ENCODE assay signal across 29 mouse cellular contexts in genomic region chr13:94338357-94338756, GRCm38 (mm10). TPM values are rescaled to one million over a fixed set of nuclear protein-coding genes. Genes with fewer than 3 reads are reported as not detected.
DNase-seq lines count a peak whose midpoint lies in the region; ATAC-seq and TF ChIP-seq lines count a peak whose summit lies in the region.
"Had no signal": no experiment of that assay in that cellular context is flagged by ENCODE, and none has a peak within 500 bp of the region (broad histone marks: within the 10 kb centered on the region; RNA-seq: fewer than 3 reads in every experiment).

No protein-coding gene starts in this region.

- peak; percentile 49 for TF ChIP-seq CTCF in intestine, postnatal 0 days (IDR thresholded peaks at IDR 0.05; ENCODE audit: low read depth)
- peak; percentile 36; the same call in 1 of the 2 replicates for TF ChIP-seq CTCF in liver, postnatal 0 days (IDR thresholded peaks at IDR 0.05; ENCODE audit: low read depth)
- TF ChIP-seq CTCF in cortical plate, adult 2 months (IDR thresholded peaks at IDR 0.05; ENCODE audit: extremely low read depth, insufficient read depth, low read length): peak; percentile 36; the same call in 1 of the 2 replicates
- TF ChIP-seq CTCF in thymus, adult 2 months (IDR thresholded peaks at IDR 0.05; ENCODE audit: borderline replicate concordance, control insufficient read depth, extremely low read depth, insufficient read depth, low read length, poor library complexity): no peak

- 76% methylated on average over 3 of the region's 3 CpGs for WGBS in intestine, postnatal 0 days
- WGBS in intestine, embryonic 15.5 days: 72% methylated on average over 3 of the region's 3 CpGs
- 65% methylated on average over 3 of the region's 3 CpGs for WGBS in liver, postnatal 0 days (ENCODE audit: insufficient replicate concordance)
- 81% methylated on average over 3 of the region's 3 CpGs for WGBS in liver, embryonic 11.5 days
- WGBS in thymus, adult 2 months: 75% methylated on average over 3 of the region's 3 CpGs

- no peak overlapping the region for H3K4me2 ChIP-seq in intestine, postnatal 0 days (replicated peaks; ENCODE audit: low read depth)
- H3K4me2 ChIP-seq in intestine, embryonic 15.5 days (replicated peaks): no peak overlapping the region
- no peak overlapping the region for H3K4me2 ChIP-seq in liver, postnatal 0 days (ENCODE audit: low read depth, low read length)
- no peak overlapping the region for H3K4me2 ChIP-seq in liver, embryonic 11.5 days
- H3K4me2 ChIP-seq: heart, embryonic 13.5 days; hindbrain, embryonic 15.5 days; liver, embryonic 15.5 days; lung, embryonic 15.5 days; midbrain, embryonic 12.5 days; neural tube, embryonic 15.5 days had no signal

- no peaks in the 10 kb centered on the region for H3K4me1 ChIP-seq in intestine, postnatal 0 days (replicated peaks; ENCODE audit: control insufficient read depth, insufficient read depth, low read length)
- H3K4me1 ChIP-seq in intestine, embryonic 15.5 days (replicated peaks): no peaks in the 10 kb centered on the region
- H3K4me1 ChIP-seq in liver, postnatal 0 days (ENCODE audit: insufficient read depth): no peaks in the 10 kb centered on the region
- no peaks in the 10 kb centered on the region for H3K4me1 ChIP-seq in liver, embryonic 11.5 days (replicated peaks; ENCODE audit: control insufficient read depth, insufficient read depth, low read length)
- no peaks in the 10 kb centered on the region for H3K4me1 ChIP-seq in cortical plate, adult 2 months (ENCODE audit: control insufficient read depth, insufficient read depth, low read length)
- no peaks in the 10 kb centered on the region for H3K4me1 ChIP-seq in thymus, adult 2 months (replicated peaks; ENCODE audit: control insufficient read depth, insufficient read depth, low read length)
- H3K4me1 ChIP-seq: heart, embryonic 13.5 days; hindbrain, embryonic 15.5 days; liver, embryonic 15.5 days; lung, embryonic 15.5 days; megakaryocyte, embryonic 14.5 days; midbrain, embryonic 12.5 days; neural tube, embryonic 15.5 days had no signal

- H3K9me3 ChIP-seq in intestine, postnatal 0 days (ENCODE audit: control insufficient read depth): no peaks in the 10 kb centered on the region
- no peaks in the 10 kb centered on the region for H3K9me3 ChIP-seq in intestine, embryonic 15.5 days
- 0 out of 2 replicates have a peak, but pooled peaks cover 3% of the 10 kb centered on the region for H3K9me3 ChIP-seq in liver, postnatal 0 days (ENCODE audit: low read length)
- H3K9me3 ChIP-seq in liver, embryonic 11.5 days (ENCODE audit: control insufficient read depth, low read length): no peaks in the 10 kb centered on the region
- H3K9me3 ChIP-seq: G1E; heart, embryonic 13.5 days; hindbrain, embryonic 15.5 days; liver, embryonic 15.5 days; lung, embryonic 15.5 days; midbrain, embryonic 12.5 days; neural tube, embryonic 15.5 days had no signal

- no peaks in the 10 kb centered on the region for H3K36me3 ChIP-seq in intestine, postnatal 0 days (ENCODE audit: control insufficient read depth, insufficient read depth)
- no peaks in the 10 kb centered on the region for H3K36me3 ChIP-seq in intestine, embryonic 15.5 days
- H3K36me3 ChIP-seq in liver, postnatal 0 days (replicated peaks; ENCODE audit: insufficient read depth, low read length): no peaks in the 10 kb centered on the region
- H3K36me3 ChIP-seq in liver, embryonic 11.5 days (ENCODE audit: control insufficient read depth, insufficient read depth, low read length): no peaks in the 10 kb centered on the region
- no peaks in the 10 kb centered on the region for H3K36me3 ChIP-seq in thymus, adult 2 months (ENCODE audit: control insufficient read depth, insufficient read depth, low read length)
- H3K36me3 ChIP-seq: G1E; heart, embryonic 13.5 days; hindbrain, embryonic 15.5 days; liver, embryonic 15.5 days; lung, embryonic 15.5 days; midbrain, embryonic 12.5 days; neural tube, embryonic 15.5 days had no signal

- no peak for TF ChIP-seq EP300 in liver, postnatal 0 days (IDR thresholded peaks at IDR 0.05; ENCODE audit: low read depth)

- no peak overlapping the region for H3K4me3 ChIP-seq in intestine, postnatal 0 days (ENCODE audit: low read depth, low read length)
- H3K4me3 ChIP-seq in intestine, embryonic 15.5 days (replicated peaks): no peak overlapping the region
- H3K4me3 ChIP-seq in liver, postnatal 0 days (ENCODE audit: low read depth, low read length): no peak overlapping the region
- H3K4me3 ChIP-seq in liver, embryonic 11.5 days (ENCODE audit: low read depth, low read length): no peak overlapping the region
- H3K4me3 ChIP-seq in cortical plate, adult 2 months (ENCODE audit: insufficient read depth, low read length): no peak overlapping the region
- H3K4me3 ChIP-seq in thymus, adult 2 months (ENCODE audit: control insufficient read depth, insufficient read depth, low read length): no peak overlapping the region
- H3K4me3 ChIP-seq: erythroblast, embryonic 14.5 days; heart, embryonic 13.5 days; hindbrain, embryonic 15.5 days; liver, embryonic 15.5 days; lung, embryonic 15.5 days; megakaryocyte, embryonic 14.5 days; midbrain, embryonic 12.5 days; neural tube, embryonic 15.5 days had no signal

- DNase-seq in liver, postnatal 0 days: no peak
- no peak for DNase-seq in liver, embryonic 11.5 days (ENCODE audit: low spot score)
- DNase-seq in NIH3T3 (ENCODE audit: low read depth): peak; percentile 23
- no peak for DNase-seq in thymus, adult 2 months
- DNase-seq: adrenal gland, postnatal 14 days; cerebellum, adult 11-12 months; cerebellum, adult 9-11 months; gastrocnemius, postnatal 36 days; heart, adult 18-20 months; heart, postnatal 10 days; kidney, postnatal 36 days; layer of hippocampus, postnatal 36 days; liver; lung, postnatal 4 days; right cerebral cortex, postnatal 25 days; thymus, adult 18-20 months; thymus, postnatal 36 days had no signal

- TF ChIP-seq POLR2A in cortical plate, adult 2 months (IDR thresholded peaks at IDR 0.05; ENCODE audit: extremely low read depth, insufficient read depth, low read length): no peak
- no peak for TF ChIP-seq POLR2A in thymus, adult 2 months (IDR thresholded peaks at IDR 0.05; ENCODE audit: control insufficient read depth, extremely low read depth, insufficient read depth, low read length, poor library complexity)

- no peaks in the 10 kb centered on the region for H3K27me3 ChIP-seq in intestine, postnatal 0 days (replicated peaks; ENCODE audit: control insufficient read depth, insufficient read depth, low read length)
- H3K27me3 ChIP-seq in intestine, embryonic 15.5 days (replicated peaks): no peaks in the 10 kb centered on the region
- no peaks in the 10 kb centered on the region for H3K27me3 ChIP-seq in liver, postnatal 0 days (ENCODE audit: insufficient read depth, low read length)
- H3K27me3 ChIP-seq in liver, embryonic 11.5 days (replicated peaks; ENCODE audit: control insufficient read depth, insufficient read depth, low read length): no peaks in the 10 kb centered on the region
- no peaks in the 10 kb centered on the region for H3K27me3 ChIP-seq in thymus, adult 2 months (ENCODE audit: control insufficient read depth, insufficient read depth, low read length)
- H3K27me3 ChIP-seq: heart, embryonic 13.5 days; hindbrain, embryonic 15.5 days; liver, embryonic 15.5 days; lung, embryonic 15.5 days; midbrain, embryonic 12.5 days; neural tube, embryonic 15.5 days had no signal

- no peak overlapping the region for H3K9ac ChIP-seq in intestine, postnatal 0 days (ENCODE audit: low read depth, low read length)
- H3K9ac ChIP-seq in intestine, embryonic 15.5 days: no peak overlapping the region
- no peak overlapping the region for H3K9ac ChIP-seq in liver, postnatal 0 days (replicated peaks)
- no peak overlapping the region for H3K9ac ChIP-seq in liver, embryonic 11.5 days (ENCODE audit: low read depth, low read length)
- H3K9ac ChIP-seq: heart, embryonic 13.5 days; hindbrain, embryonic 15.5 days; liver, embryonic 15.5 days; lung, embryonic 15.5 days; midbrain, embryonic 12.5 days; neural tube, embryonic 15.5 days had no signal

- no peak for ATAC-seq in intestine, postnatal 0 days
- no peak for ATAC-seq in intestine, embryonic 15.5 days
- no peak for ATAC-seq in liver, postnatal 0 days
- no peak for ATAC-seq in liver, embryonic 11.5 days (replicated peaks; ENCODE audit: low FRiP score)

- H3K27ac ChIP-seq in intestine, postnatal 0 days (ENCODE audit: low read depth, low read length): no peak overlapping the region
- H3K27ac ChIP-seq in intestine, embryonic 15.5 days: no peak overlapping the region
- H3K27ac ChIP-seq in liver, postnatal 0 days (ENCODE audit: low read depth): no peak overlapping the region
- no peak overlapping the region for H3K27ac ChIP-seq in liver, embryonic 11.5 days (ENCODE audit: low read depth, low read length)
- H3K27ac ChIP-seq in cortical plate, adult 2 months (ENCODE audit: insufficient read depth, low read length): no peak overlapping the region
- no peak overlapping the region for H3K27ac ChIP-seq in thymus, adult 2 months (ENCODE audit: control insufficient read depth, insufficient read depth, low read length)
- H3K27ac ChIP-seq: heart, embryonic 13.5 days; hindbrain, embryonic 15.5 days; liver, embryonic 15.5 days; lung, embryonic 15.5 days; midbrain, embryonic 12.5 days; neural tube, embryonic 15.5 days had no signal

RNA-seq across cellular contexts. Expression of gene Ap3b1, which starts 20.4 kb away (rescaled TPM):
- 30.9 and 32.8 TPM in 2 replicates for polyA plus RNA-seq in intestine, postnatal 0 days (2015; fragmentation: Nextera tagmentation; extraction: Ambion mirVana)
- 48.7 and 52.2 TPM in 2 replicates for polyA plus RNA-seq in intestine, embryonic 15.5 days (2015; fragmentation: Nextera tagmentation; extraction: Ambion mirVana)
- 15.1 and 15.3 TPM in 2 replicates for polyA plus RNA-seq in liver, postnatal 0 days (2015; fragmentation: Nextera tagmentation; extraction: Ambion mirVana)
- 41.3 and 41.4 TPM in 2 replicates for polyA plus RNA-seq in liver, embryonic 11.5 days (2014; fragmentation: Nextera tagmentation; extraction: Ambion mirVana)
- 40.2 and 41.4 TPM in 2 replicates for polyA plus RNA-seq in cortical plate, adult 2 months (2012; rRNA removed)
- polyA plus RNA-seq in thymus, adult 2 months (2012; rRNA removed): 36.5 and 39.4 TPM in 2 replicates

RNA-seq across cellular contexts. Expression of gene Scamp1, which starts 52.7 kb away (rescaled TPM):
- 11.8 and 14.0 TPM in 2 replicates for polyA plus RNA-seq in intestine, postnatal 0 days (2015; fragmentation: Nextera tagmentation; extraction: Ambion mirVana)
- polyA plus RNA-seq in intestine, embryonic 15.5 days (2015; fragmentation: Nextera tagmentation; extraction: Ambion mirVana): 29.1 and 29.3 TPM in 2 replicates
- polyA plus RNA-seq in liver, postnatal 0 days (2015; fragmentation: Nextera tagmentation; extraction: Ambion mirVana): 12.0 and 13.8 TPM in 2 replicates
- polyA plus RNA-seq in liver, embryonic 11.5 days (2014; fragmentation: Nextera tagmentation; extraction: Ambion mirVana): 16.7 and 20.2 TPM in 2 replicates
- 98.4 and 101 TPM in 2 replicates for polyA plus RNA-seq in cortical plate, adult 2 months (2012; rRNA removed)
- polyA plus RNA-seq in thymus, adult 2 months (2012; rRNA removed): 4.9 and 5.0 TPM in 2 replicates
- polyA plus RNA-seq: G1E had no signal
